Mouse (Mus musculus) embryo, embryonic 11 days (tissue): ENCODE results near the gene Retreg1.

ENCODE experiments used
- DNase-seq: peaks from one replicate; pipeline ENCODE4 v3.0.0-alpha.2; 2015

The Retreg1 gene

GRCm38 (mm10) chr15:26022636-26023035, 179.7 kb downstream of the Retreg1 start:
- no peak for DNase-seq
